Mouse (Mus musculus): ENCODE measurements around the gene Orai2.
"Not testable (repeated sequence)": the region's sequence is repeated elsewhere in the genome, so short reads cannot be mapped to it uniquely, and the experiment has no call there.

Orai2 gene

DNA sequence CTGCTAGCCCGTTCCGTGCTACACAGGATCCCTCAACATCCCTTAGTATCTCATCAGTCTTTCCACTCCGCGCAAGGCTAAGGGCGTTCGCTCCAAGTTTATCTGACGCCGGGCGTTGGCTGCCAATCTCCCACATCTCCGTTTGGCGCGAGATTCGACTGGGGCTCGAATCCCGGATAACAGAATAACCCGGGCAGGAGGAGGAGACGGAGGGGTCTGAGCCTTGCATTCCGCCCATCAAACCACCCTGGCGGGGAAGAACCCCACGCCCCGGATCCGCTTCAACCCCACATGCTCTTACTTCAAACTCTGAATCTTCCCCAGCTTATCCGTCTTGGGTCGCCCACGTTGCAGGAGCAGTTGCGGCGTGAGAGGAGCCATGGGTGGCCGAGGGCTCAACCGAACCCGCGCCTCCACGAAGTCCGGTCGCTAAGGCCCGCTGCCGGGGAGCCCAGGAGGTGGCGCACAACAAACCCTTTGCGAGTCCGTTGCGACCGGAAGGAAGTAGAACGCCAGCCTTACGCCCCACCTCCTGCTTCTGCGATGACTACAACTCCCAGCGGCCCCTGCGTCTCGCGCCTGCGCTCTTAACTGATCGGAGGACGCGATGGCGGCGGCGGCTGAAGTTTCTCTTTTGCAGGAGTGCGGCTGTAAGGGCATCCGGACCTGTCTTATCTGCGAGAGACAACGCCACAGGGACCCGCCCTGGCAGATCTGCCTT is 34.8 kb downstream of the Orai2 start, which contains the start of the genes Lrwd1 and Alkbh4:
TSS of gene Lrwd1 (minus strand) at position 504 of the 721 bp plus-strand sequence.
TSS of gene Alkbh4 (plus strand) at position 576 of the 721 bp plus-strand sequence.
- peak; percentile 96 to 97 for DNase-seq

DNA sequence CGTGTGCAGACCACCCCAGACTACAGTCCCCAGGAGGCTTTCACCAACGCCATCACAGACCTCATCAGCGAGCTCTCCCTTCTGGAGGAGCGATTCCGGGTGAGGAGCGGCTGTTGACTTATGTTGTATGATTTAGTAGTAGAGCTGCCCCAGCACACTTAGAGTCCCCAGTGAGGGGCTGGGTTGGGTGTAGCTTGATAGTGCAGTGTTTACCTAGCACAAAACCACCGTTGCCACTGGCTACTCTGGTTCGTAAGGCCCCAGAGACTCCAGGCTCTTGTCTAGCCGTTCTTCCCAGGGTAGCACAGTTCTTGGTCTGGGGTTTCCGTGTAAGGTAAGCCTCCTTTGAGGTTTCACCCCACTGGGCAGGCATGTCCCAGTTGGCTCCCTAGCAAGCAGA is 48.3 kb downstream of the Orai2 start:
- DNase-seq: no peak

DNA sequence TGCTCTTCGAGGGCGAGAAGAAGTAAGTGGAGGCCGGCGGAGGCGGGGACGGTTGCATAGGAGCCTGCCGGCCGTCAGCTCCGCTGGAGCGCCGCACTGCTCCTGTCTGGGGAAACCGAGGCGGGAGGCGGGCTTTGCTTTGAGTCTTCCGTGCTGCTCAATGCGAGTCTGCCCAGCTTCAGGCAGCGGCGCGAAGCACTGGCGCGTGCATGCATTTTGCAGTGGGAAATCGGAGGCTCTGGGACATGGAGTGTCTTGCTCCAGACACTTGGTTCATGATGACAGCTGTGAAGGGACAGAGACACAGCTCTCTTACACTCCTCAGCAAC is 53.8 kb downstream of the Orai2 start:
- no peak for DNase-seq

DNA sequence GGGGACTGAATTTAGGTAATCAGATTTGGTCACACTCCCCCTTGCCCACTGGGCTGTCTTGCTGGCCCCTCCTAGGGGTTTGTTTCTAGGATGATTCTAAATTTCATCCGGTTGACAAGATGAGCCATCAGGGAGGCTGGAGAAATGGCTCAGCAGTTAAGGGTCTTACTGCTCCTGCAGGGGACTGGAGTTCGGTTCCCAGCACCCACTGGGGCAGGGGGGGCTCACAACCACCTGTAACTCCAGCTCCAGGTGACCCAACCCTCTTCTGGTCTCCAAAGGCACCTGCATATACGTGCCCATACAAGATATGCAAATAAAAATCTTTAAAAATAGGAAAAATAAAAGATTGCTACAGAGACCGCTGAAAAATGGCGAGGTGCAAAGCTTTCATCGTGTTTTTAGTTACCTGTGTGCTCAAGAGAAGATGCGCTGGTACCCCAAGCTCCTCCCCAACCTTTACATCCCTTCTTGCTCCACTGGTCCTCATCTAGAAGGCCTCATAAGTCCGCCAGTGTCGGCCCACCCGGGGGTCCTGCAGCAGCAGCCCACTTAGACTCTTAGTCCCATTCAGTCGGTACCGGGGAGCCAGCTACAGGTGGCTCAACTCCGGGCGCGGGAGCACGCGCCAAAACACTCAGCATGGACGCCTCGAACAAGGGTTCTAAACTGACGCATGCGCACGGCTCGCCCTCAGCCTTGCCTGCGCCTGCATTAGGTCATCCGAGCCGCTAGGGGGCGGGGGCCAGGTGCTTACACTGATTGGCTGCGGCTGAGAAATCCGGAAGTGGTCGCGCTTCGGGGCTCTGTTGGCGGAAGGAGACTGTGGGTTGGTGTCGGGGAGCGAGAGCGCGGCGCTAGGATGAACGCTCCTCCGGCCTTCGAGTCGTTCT is 54.4 kb downstream of the Orai2 start, which contains the start of gene Polr2j:
TSS of gene Polr2j (plus strand) at position 741 of the 893 bp plus-strand sequence.
- DNase-seq: peak; percentile 94 to 96

DNA sequence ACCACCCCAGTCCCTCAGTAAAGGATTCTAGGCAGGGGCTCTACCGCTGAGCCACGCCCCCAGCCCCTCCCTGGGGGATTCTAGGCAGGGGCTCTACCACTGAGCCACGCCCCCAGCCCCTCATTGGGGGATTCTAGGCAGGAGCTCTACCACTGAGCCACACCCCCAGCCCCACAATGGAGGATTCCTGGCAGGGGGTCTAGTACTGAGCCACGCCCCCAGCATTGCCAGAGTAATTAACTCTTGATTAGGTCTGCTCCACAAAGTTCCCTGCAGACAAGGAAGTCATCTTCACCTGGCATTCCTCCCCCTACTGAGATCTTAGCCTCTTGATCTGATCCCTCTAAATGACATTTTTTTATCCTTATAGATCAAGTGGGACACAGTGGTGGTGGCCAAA is 57.0 kb downstream of the Orai2 start:
- not testable (repeated sequence) for DNase-seq

DNA sequence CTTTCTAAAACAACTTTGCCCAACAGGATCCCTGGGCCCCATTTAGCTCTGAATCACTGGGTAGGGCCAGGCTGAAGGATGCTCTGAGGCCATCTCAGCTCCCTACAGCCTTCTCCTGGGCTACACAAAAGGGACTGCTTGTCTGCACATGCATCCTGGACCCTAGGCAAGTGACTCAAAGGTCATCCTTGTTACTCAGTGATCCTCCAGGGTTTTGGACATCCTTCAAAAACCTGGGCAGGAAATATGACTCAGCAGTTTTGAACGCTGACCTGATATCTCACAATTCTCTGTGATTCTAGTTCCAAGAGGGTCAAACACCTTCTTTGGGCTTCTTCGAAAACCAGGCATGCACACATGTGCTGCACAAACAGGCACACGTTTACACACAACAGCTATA is 61.5 kb downstream of the Orai2 start:
- peak in 1 of 2 experiments; percentile 15 for DNase-seq

DNA sequence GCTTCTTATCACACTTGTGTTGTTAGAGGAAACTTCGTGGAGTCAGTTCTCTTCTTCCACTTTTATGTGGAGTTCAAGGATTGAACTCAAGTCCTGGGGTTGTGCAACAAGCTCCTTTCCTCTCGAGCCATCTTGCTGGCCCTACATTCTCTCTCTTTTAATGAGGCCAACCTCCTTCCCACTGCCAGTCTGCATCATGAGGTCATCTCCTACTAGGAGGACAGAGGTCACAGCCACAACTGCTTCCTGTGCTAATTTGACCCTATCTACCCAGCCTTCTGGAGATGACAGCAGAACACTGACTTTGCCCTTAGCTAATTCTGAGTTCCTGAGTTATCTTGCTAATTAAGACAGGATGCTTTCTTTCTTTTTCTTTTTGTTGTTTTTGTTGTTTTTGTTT is 62.0 kb downstream of the Orai2 start:
- no peak for DNase-seq

DNA sequence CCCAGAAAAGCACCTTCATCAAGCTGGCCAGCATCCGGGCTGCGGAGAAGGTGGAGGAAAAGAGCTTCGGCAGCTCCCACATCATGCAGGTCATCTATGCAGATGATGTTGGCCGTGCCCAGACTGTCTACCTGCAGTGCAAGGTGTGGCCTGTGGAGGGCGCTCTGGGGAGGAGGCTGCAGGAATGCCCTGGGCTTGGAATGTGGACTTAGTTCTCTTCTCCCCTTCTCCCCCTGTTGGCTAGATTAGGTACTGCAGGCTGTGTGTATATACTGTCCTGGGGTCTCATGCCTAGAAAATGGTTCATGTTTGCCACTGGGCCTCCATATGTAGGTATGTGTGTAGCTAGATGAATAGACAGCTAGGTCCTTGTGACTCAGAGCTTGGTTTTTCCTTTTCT is 66.0 kb downstream of the Orai2 start:
- DNase-seq: no peak

DNA sequence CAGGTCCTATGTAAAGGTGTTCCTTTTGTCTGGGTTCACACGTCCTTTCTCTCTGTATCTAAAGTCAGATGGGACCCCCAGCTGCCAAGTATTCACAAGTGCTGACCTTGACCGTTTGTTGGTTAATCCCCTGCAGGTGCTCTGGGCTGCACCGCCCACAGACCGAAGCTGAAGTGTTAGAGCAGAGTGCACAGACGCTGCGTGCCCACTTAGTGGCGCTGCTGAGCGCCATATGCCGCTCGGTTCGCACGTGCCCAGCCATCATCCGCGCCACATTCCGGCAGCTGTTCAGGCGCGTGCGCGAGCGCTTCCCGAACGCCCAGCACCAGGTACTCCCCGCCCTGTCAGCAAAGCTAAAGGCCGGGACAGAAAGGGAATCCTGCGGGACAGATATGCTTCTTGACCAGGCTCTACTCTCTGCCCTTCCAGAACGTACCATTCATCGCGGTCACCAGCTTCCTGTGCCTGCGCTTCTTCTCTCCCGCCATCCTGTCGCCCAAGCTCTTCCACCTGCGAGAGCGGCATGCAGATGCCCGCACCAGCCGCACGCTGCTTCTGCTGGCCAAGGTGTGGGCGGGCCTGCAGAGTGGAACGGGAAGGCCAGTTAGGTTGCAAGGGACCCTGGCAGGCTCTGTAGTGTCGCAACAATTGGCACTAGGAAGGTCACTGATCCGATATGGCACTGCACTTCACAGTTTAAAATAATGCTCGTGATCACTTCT is 68.3 kb downstream of the Orai2 start:
- peak; percentile 54 to 66 for DNase-seq

DNA sequence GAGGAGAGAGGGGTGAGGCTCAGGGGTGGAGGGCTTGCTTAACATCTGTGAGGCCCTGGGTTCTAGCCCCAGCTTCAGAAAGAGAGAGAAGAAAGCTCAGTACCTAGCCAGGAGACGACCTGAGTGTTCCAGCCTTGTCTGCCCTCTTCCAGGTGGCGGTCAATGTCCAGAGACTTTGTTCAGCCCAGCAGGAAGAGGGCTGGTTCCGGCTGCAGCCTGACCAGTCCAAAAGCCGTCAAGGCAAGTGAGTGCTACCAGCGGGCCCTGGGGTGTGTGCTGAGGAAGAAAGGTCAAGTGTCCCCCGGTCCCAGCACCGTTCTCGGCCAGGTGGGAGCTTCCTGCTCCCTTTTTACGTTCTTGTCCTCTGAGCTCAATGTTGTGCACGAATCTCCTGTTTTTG is 72.0 kb downstream of the Orai2 start:
- peak; percentile 69 to 73 for DNase-seq

All from kidney, adult 8-10 months (tissue).